Mouse (Mus musculus) heart, embryonic 12.5 days (tissue): ENCODE data around the gene Glyatl3. TPM values are rescaled to one million over a fixed set of nuclear protein-coding genes. Genes with fewer than 3 reads are reported as not detected.

Experiments
- polyA plus RNA-seq: library from polyadenylated mRNA; unstranded; fragments of >200 nt; fragmentation: Nextera tagmentation; extraction: Ambion mirVana; gene quantifications from 2 replicates; pipeline ENCODE4 v1.2.1, GENCODE M21; 2016

Glyatl3 gene
- polyA plus RNA-seq, 1 experiment from 2014 or later, result not detected

Other genes with a start within 250 kb of the Glyatl3 start
- gene Esp1, start 187.2 kb downstream of the Glyatl3 start, polyA plus RNA-seq, result not detected in 2 replicates
- gene Crisp2, start 107.3 kb downstream of the Glyatl3 start, polyA plus RNA-seq, result not detected in 2 replicates
- gene Rhag, start 103.2 kb downstream of the Glyatl3 start, polyA plus RNA-seq, result 9.7 and 14.1 TPM in 2 replicates
- gene 9130008F23Rik, start 33.8 kb downstream of the Glyatl3 start, polyA plus RNA-seq, result 3.4 and 4.5 TPM in 2 replicates
- gene Mut, start 20.3 kb upstream of the Glyatl3 start, polyA plus RNA-seq, result 40.4 and 43.6 TPM in 2 replicates
- 17.0 and 20.2 TPM in 2 replicates for gene Cenpq, start 20.7 kb upstream of the Glyatl3 start, polyA plus RNA-seq